Mouse (Mus musculus): ENCODE data around the gene Topaz1. TPM values are rescaled to one million over a fixed set of nuclear protein-coding genes. Genes with fewer than 3 reads are reported as not detected.

The Topaz1 gene
- polyA plus RNA-seq, 1 experiment from 2014 or later, result not detected

Other genes with a start within 250 kb of the Topaz1 start
- gene Tcaim, start 58.2 kb downstream of the Topaz1 start, polyA plus RNA-seq (2016; fragmentation: Nextera tagmentation; extraction: Ambion mirVana), result 7.4 and 7.7 TPM in 2 replicates
- 0.34 TPM in 1 of 2 replicates, not detected in the other for gene Gm35549, start 96.7 kb downstream of the Topaz1 start, polyA plus RNA-seq (2016; fragmentation: Nextera tagmentation; extraction: Ambion mirVana)
- gene Zfp445, start 118.7 kb downstream of the Topaz1 start, polyA plus RNA-seq (2016; fragmentation: Nextera tagmentation; extraction: Ambion mirVana), result 121 and 122 TPM in 2 replicates
- 5.4 and 5.5 TPM in 2 replicates for gene Zkscan7, start 138.3 kb downstream of the Topaz1 start, polyA plus RNA-seq (2016; fragmentation: Nextera tagmentation; extraction: Ambion mirVana)
- 33.2 and 33.3 TPM in 2 replicates for gene Zfp105, start 175.7 kb downstream of the Topaz1 start, polyA plus RNA-seq (2016; fragmentation: Nextera tagmentation; extraction: Ambion mirVana)
- gene 1110059G10Rik, start 203.7 kb downstream of the Topaz1 start, polyA plus RNA-seq (2016; fragmentation: Nextera tagmentation; extraction: Ambion mirVana), result 33.1 and 38.3 TPM in 2 replicates
- 90.5 and 92.2 TPM in 2 replicates for gene Kif15, start 203.7 kb downstream of the Topaz1 start, polyA plus RNA-seq (2016; fragmentation: Nextera tagmentation; extraction: Ambion mirVana)

Data from forebrain, embryonic 12.5 days (tissue).